Mouse (Mus musculus): ENCODE results near the gene Ptprg. TPM values are rescaled to one million over a fixed set of nuclear protein-coding genes. Genes with fewer than 3 reads are reported as not detected.
"Not testable (repeated sequence)": the region's sequence is repeated elsewhere in the genome, so short reads cannot be mapped to it uniquely, and the experiment has no call there.

Gene Ptprg
- polyA plus RNA-seq, 1 experiment from 2014 or later, result 30.1 TPM

DNA sequence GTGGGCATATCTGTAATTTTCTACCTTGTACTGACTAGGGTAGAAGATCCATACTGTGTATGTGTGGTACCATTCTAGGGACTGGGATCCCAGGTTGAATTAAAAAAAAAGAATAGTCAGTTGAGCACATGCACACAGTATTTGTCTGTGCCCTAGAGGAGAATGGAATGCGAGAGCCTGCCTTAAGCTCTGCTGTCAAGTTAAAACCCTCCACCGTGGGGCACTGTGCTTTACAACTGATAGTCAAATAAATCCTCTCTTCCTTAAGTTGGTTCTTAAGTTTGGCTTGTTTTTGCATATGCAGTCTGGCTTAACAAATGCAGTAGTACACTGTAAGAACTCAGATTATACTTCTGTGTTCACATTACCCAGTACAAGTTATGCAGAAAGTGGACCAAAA lies 476.6 kb downstream of the Ptprg start:
- no peaks in the 10 kb centered on the region for H3K9me3 ChIP-seq
- H3K36me3 ChIP-seq, result no peaks in the 10 kb centered on the region
- H3K27me3 ChIP-seq, result no peaks in the 10 kb centered on the region
- H3K4me3 ChIP-seq, result no peak overlapping the region
- ATAC-seq (replicated peaks), result no peak
- H3K4me1 ChIP-seq, result no peaks in the 10 kb centered on the region
- H3K27ac ChIP-seq (replicated peaks), result no peak overlapping the region
- H3K4me2 ChIP-seq (replicated peaks), result no peak overlapping the region
- 80% methylated on average over 2 of the region's 2 CpGs for WGBS
- no peak overlapping the region for H3K9ac ChIP-seq (replicated peaks)

DNA sequence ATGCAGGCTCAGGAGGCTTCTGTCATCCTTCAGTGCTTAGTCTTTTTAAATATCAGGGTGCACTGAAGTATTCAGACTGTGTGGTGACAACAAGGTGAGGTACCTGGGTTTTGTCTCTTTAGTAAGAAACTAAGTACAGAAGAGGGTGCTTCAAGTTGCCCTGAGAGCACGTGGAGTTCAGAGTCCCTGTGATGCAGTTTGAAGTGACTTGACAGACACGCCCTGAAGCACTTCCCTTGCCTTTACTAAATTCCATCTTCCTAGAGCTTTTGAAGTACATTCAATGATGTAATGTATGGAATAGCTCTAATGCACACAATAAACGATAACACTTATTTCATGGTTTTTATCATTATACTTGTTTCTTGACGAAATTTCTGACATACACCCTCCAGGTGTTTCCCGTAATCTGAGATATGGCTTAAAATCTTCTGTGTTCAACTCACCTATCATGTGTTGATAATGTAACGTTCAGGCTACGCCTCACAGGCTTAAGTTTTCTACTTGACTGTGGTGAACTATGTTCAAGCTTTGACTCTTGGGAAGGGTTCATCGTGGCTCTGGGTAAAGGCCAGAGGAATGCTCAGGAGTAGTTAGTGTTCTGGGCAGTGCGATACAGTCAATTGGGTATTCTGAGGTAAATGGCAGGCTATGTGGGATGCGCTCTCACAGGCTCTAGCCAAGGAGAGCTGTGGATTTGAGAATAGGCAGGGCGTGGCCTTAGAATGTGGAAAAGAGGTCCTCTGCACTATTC lies 483.4 kb downstream of the Ptprg start:
- Histone ChIP-seq H3K36me3 (no peaks in the 10 kb centered on the region), H3K4me1 (no peaks in the 10 kb centered on the region), H3K27me3 (no peaks in the 10 kb centered on the region), H3K27ac (replicated peaks) (no peak overlapping the region), H3K4me2 (replicated peaks) (no peak overlapping the region), H3K9ac (replicated peaks) (no peak overlapping the region), H3K9me3 (no peaks in the 10 kb centered on the region), H3K4me3 (no peak overlapping the region)
- WGBS, result 91% methylated on average over 11 of the region's 11 CpGs
- ATAC-seq (replicated peaks), result no peak

DNA sequence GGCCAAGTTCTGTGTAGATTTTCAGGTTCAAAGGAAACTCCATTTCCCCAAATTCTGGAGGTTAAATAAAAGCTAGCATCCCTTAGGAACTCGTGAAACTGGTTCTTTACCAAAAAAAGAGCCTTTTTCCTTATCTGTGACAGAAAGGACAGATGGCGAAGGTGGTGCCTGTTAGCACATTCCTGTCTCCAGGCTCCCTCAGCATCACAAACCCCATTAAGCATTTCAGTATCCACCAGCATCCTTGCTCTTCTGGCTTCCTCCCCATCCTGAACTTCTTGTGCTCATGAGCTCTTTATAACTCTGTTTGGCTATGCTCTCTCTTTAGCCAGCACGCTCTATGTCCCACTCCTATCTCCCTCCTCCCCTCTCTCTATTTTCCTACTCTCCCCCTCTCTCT lies 486.4 kb downstream of the Ptprg start:
- Histone ChIP-seq H3K4me1 (no peaks in the 10 kb centered on the region), H3K27me3 (no peaks in the 10 kb centered on the region), H3K4me2 (replicated peaks) (no peak overlapping the region), H3K4me3 (no peak overlapping the region), H3K9me3 (no peaks in the 10 kb centered on the region), H3K36me3 (no peaks in the 10 kb centered on the region), H3K9ac (replicated peaks) (no peak overlapping the region), H3K27ac (replicated peaks) (no peak overlapping the region)
- 82% methylated on average over 3 of the region's 3 CpGs for WGBS
- ATAC-seq (replicated peaks), result no peak

DNA sequence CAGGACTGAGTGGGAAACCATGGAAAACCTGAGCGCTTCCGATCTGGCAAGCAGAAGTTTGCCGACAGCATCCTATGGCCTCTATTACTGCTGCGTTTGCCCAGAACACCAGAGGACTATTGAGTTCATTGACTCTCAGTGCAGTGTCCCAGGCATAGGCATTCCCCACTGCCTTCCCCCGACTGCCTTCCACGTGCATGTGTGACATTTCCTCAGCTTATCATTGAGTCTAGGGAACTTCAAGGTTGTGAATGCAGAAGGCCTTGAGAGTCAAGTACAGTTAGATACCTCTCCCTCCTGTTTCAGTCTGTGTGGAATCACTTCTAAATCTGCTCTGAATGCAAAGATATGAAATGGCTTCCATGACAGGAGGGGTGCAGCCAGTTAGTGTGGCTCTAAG lies 488.2 kb downstream of the Ptprg start:
- no peak for ATAC-seq (replicated peaks)
- no peaks in the 10 kb centered on the region for H3K27me3 ChIP-seq
- H3K4me1 ChIP-seq, result no peaks in the 10 kb centered on the region
- no peak overlapping the region for H3K4me3 ChIP-seq
- H3K36me3 ChIP-seq, result no peaks in the 10 kb centered on the region
- H3K9me3 ChIP-seq, result no peaks in the 10 kb centered on the region
- 93% methylated on average over 6 of the region's 6 CpGs for WGBS
- H3K27ac ChIP-seq (replicated peaks), result no peak overlapping the region
- no peak overlapping the region for H3K4me2 ChIP-seq (replicated peaks)
- H3K9ac ChIP-seq (replicated peaks), result no peak overlapping the region

DNA sequence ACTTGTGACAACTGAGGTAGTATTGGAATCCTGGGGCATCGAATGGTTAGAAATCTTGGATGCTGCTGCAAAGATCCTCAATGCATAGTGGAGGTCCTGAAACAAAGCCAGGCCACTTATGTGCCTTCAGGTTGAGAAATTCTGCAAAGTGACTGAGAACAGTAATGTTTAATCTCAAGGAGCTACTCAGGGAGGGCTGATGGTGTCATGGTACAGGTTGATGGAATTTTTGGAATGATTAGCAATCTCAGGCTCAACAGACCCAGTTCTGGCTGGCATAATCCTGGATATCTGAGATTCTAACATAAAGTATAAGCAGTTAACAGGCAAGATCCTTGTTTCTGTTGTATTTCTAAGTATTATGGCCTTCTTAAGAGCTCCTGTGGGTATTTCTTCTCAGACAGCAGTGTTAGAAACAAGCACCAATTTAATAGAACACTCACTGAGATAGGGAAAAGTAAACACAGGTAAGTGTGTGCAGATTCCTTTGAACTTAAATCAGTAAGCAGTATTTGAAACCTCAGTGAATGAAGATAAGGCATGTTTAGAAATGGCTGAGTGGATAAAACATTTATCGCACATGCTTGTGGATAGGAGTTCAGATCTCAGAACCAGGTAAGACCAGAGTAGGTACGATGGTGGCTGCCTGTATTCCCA lies 493.0 kb downstream of the Ptprg start:
- Histone ChIP-seq H3K4me2 (replicated peaks) (no peak overlapping the region), H3K27ac (replicated peaks) (no peak overlapping the region), H3K9ac (replicated peaks) (no peak overlapping the region), H3K27me3 (no peaks in the 10 kb centered on the region), H3K4me1 (no peaks in the 10 kb centered on the region), H3K9me3 (no peaks in the 10 kb centered on the region), H3K4me3 (no peak overlapping the region), H3K36me3 (no peaks in the 10 kb centered on the region)
- ATAC-seq (replicated peaks), result no peak
- WGBS, result 94% methylated on average over 3 of the region's 3 CpGs

DNA sequence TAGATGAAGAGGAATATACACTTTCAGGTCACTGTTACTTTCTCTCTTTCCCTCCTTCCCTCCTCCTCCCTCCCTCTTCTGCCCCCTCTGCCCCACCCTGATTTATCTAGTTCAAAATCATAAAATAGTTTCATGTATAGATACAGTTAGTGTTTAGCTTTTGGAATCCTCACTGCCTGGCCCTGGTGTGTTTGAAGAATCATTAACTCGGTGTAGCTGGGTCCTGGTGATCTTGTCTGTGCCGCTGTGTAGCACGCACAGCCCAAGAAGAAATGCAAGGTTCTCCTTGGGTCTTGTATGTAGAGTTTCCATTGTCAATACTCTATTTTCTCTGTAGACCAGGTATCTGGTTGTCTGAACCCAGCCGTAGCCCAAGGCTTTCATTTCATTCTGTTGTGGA lies 494.3 kb downstream of the Ptprg start:
- Histone ChIP-seq H3K4me1 (no peaks in the 10 kb centered on the region), H3K36me3 (no peaks in the 10 kb centered on the region), H3K9ac (replicated peaks) (no peak overlapping the region), H3K27me3 (no peaks in the 10 kb centered on the region), H3K9me3 (no peaks in the 10 kb centered on the region), H3K27ac (replicated peaks) (no peak overlapping the region), H3K4me2 (replicated peaks) (no peak overlapping the region), H3K4me3 (no peak overlapping the region)
- no peak for ATAC-seq (replicated peaks)
- 95% methylated on average over 4 of the region's 4 CpGs for WGBS

DNA sequence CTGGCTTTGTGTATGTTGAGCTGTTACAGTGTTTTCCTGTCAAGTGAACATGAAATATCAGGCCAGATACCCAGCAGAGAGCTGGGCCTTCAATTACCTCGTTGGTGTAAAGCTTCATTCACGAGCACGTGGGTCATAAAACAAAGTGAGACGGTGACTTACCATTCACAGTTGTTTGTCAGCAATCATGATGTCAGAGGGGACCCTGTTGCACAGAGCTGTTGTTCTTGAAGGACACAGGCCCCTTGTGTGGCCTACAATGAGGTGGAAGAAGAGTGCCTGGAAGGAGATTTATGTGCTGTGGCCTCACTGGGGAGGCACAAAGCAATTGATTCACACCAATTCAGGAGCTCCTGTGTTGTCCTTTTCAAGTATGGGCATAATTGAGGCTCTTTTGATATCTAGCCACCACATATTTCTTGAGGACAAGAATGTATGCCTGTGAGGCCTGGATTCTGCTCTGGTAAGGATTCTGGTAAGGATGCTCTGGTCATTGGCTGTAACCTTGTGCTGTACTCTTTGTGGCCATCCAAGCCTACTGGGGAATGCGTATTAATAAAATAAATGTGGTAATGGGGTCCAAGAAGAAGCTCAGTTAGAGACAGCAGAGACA lies 503.7 kb downstream of the Ptprg start:
- no peak overlapping the region for H3K27ac ChIP-seq (replicated peaks)
- H3K4me3 ChIP-seq, result no peak overlapping the region
- 45% methylated on average over 5 of the region's 5 CpGs for WGBS
- no peak overlapping the region for H3K4me2 ChIP-seq (replicated peaks)
- H3K9me3 ChIP-seq, result no peaks in the 10 kb centered on the region
- no peak for ATAC-seq (replicated peaks)
- no peak overlapping the region for H3K9ac ChIP-seq (replicated peaks)
- H3K27me3 ChIP-seq, result no peaks in the 10 kb centered on the region
- H3K4me1 ChIP-seq, result 0 out of 2 replicates have a peak, but pooled peaks cover 3% of the 10 kb centered on the region
- H3K36me3 ChIP-seq, result no peaks in the 10 kb centered on the region

DNA sequence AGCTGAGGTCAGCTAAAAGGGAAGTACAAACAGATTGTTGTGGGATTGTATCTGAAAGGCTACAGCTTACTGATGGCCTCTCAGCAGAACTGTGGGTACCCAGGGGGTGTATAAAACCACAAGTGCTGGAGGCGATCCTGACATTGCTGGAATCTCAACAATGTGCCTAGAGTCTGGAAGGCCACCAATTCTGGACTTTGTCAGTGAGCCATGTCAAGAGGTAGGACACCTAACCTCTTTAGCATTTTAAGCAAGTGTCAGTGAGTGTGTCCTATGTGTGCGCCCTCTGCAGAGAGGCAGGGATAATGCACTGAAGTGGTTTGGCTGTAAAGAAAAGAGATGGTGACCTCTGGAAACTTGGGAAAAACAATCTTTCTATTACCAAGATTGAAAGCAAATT lies 504.5 kb downstream of the Ptprg start:
- H3K9me3 ChIP-seq, result no peaks in the 10 kb centered on the region
- 85% methylated on average over 2 of the region's 2 CpGs for WGBS
- no peaks in the 10 kb centered on the region for H3K27me3 ChIP-seq
- H3K36me3 ChIP-seq, result no peaks in the 10 kb centered on the region
- no peak overlapping the region for H3K4me2 ChIP-seq (replicated peaks)
- H3K4me3 ChIP-seq, result no peak overlapping the region
- ATAC-seq (replicated peaks), result no peak
- H3K9ac ChIP-seq (replicated peaks), result no peak overlapping the region
- 0 out of 2 replicates have a peak, but pooled peaks cover 3% of the 10 kb centered on the region for H3K4me1 ChIP-seq
- no peak overlapping the region for H3K27ac ChIP-seq (replicated peaks)

DNA sequence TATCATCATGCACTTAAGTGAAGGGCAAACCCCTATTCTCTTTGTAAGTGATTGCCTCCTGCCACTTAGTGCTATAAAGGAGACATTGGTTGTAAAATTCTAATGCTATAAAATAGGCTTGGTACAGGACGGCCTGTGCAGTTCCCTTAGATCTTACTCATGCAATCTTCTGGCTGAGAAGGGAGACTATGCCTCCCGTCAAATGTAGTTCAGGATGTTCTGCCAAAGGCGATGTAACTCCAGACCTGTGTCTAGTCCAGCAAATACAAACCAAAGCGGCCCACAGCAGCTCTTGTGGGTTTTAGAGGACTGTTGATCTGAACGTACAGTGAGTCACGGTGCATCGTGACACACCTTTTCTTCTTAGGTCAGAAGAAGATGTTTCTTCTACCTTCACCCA lies 505.8 kb downstream of the Ptprg start:
- 94% methylated on average over 7 of the region's 7 CpGs for WGBS
- Histone ChIP-seq H3K9ac (replicated peaks) (no peak overlapping the region), H3K4me3 (no peak overlapping the region), H3K27me3 (no peaks in the 10 kb centered on the region), H3K27ac (replicated peaks) (no peak overlapping the region), H3K9me3 (no peaks in the 10 kb centered on the region), H3K4me2 (replicated peaks) (no peak overlapping the region), H3K4me1 (0 out of 2 replicates have a peak, but pooled peaks cover 3% of the 10 kb centered on the region), H3K36me3 (no peaks in the 10 kb centered on the region)
- ATAC-seq (replicated peaks), result no peak

DNA sequence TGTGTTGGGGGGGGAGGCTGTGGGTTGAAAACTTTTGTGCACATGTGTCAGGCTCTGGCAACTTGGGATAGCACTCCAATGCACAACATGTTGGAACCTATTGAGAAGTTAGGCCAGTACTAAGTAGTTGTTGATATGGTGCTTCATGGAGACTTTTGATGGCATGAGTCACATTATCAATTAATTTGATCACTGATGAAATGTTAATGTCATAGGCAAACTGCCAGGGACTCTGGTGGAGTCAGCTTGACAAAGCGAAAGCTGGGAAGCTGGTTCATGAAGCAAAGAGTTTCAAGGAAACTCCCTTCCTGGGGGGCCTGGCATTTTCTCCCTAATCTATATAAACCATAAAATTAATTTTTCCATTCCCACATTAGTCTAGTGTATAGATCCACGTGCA lies 508.0 kb downstream of the Ptprg start:
- H3K9me3 ChIP-seq, result not testable (repeated sequence)
- WGBS, result 86% methylated on average over 2 of the region's 2 CpGs

DNA sequence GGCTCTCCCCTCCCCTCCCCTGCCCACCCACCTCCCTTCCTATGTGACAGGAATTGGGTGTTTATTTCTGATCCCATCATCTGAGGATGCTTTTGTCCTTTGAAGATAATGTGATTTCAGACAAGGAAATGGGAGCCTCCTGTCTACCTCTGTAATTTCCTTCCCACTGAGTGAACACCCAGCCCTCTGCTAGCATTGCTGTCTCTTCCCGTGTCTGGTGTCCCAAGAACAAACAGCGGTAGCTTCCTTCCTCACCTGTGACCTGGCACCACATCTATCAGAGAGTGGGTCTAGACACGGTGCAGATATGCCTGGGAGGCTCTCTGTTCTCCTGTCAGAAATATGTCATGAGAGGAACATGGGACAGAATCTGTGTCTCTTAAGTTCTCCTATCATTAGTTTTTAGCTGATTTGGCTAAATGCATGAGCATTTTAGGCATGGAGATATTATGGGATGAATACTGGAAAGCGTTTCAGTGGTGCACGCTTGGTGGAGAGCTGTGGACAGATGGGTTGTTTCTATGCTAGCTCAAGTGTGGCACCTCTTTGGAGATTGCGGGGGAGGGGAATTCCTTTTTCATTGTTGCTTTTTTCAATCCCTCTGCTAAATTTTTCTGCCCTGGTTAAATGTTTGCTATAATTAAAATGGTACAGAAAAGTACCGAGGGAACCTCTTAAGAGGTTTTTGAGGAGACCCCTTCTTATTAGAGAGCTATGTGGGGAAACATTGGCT lies 509.5 kb downstream of the Ptprg start:
- H3K4me1 ChIP-seq, result 0 out of 2 replicates have a peak, but pooled peaks cover 3% of the 10 kb centered on the region
- no peaks in the 10 kb centered on the region for H3K36me3 ChIP-seq
- H3K4me3 ChIP-seq, result no peak overlapping the region
- no peak overlapping the region for H3K9ac ChIP-seq (replicated peaks)
- WGBS, result 89% methylated on average over 7 of the region's 7 CpGs
- H3K27ac ChIP-seq (replicated peaks), result no peak overlapping the region
- no peaks in the 10 kb centered on the region for H3K27me3 ChIP-seq
- H3K4me2 ChIP-seq (replicated peaks), result no peak overlapping the region
- H3K9me3 ChIP-seq, result no peaks in the 10 kb centered on the region
- no peak for ATAC-seq (replicated peaks)

More for the DNA sequence above, 508.0 kb downstream of the Ptprg start:
- H3K9ac ChIP-seq (replicated peaks); H3K36me3 ChIP-seq; H3K4me2 ChIP-seq (replicated peaks); H3K4me3 ChIP-seq; H3K27ac ChIP-seq (replicated peaks); H3K27me3 ChIP-seq; H3K4me1 ChIP-seq; ATAC-seq (replicated peaks): not testable (repeated sequence)

DNA sequence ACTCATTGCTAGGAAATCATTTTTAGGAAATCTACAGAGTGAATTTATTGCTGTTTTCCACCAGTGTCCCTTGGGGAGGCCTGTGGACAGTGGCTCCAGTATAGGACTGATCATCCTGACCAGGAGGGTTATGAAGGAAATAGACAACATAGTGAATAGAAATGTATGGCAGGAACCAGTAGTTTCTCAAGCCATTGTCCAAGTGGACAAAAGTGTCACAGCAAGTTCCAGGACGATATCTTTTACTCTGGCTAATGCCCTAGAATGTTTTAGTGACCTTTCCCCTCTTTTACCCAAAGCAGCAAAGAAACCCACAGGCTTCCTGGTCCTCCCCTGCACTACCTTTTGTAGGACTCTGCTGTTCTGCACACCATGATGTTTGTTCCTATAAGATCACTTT lies 511.7 kb downstream of the Ptprg start:
- H3K27ac ChIP-seq (replicated peaks), result no peak overlapping the region
- no peak for ATAC-seq (replicated peaks)
- 67% methylated on average over 1 of the region's 1 CpGs for WGBS
- H3K9me3 ChIP-seq, result no peaks in the 10 kb centered on the region
- no peak overlapping the region for H3K4me2 ChIP-seq (replicated peaks)
- H3K27me3 ChIP-seq, result no peaks in the 10 kb centered on the region
- no peak overlapping the region for H3K9ac ChIP-seq (replicated peaks)
- no peaks in the 10 kb centered on the region for H3K4me1 ChIP-seq
- no peaks in the 10 kb centered on the region for H3K36me3 ChIP-seq
- H3K4me3 ChIP-seq, result no peak overlapping the region
